Mouse (Mus musculus): ENCODE results near the gene Glrx3.

Gene Glrx3

DNA sequence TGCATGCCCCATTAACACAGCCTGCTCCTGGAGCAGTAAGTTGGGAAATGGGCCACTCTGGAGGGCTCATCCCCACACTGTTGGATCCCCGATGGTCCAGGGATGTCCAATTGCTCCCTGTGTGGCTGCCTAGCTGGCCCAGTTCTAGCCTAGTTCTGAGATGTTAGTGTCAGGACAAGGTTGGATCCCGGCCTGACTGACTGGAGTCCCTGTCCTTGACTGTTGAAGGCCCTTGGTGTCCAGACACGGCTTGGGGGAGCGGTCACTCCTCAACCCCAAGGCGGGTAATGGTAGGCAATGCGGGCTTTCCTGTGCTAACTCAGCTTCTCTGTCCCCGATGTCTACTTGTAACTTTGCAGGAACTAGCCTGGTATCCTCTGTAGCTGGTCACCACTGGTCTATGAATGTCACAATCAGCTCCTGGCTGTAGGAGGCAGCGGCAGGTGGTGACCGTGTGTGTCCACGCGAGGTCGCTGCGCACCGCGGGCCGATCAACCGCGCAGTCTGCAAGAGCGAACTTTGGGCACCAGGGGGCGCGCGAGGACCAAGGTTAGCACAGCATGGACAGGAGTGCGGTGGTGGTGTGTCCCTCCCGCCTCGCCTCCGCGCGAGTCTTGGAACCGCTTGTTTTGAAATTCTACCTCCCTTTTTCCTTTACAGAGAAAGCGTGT is 40.7 kb downstream of the Glrx3 start:
- peak; percentile 83 to 89 for DNase-seq

DNA sequence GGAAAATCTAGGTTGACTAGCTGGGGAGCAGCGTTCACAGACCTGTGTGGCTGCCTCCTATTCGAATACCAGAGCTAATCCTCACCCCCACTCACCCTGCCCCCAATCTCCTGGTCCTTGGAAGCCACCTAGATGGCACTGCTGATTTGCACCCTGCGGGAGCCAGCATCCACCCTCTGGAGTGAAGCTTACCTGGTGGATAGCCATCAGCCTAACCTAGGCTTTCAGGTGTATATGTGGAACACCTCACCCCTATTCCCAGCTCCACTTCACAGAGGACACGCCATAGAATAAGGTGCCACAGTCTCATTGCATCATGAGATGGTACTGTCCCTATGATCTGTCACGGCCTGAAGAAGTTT is 41.2 kb downstream of the Glrx3 start:
- no peak for DNase-seq

DNA sequence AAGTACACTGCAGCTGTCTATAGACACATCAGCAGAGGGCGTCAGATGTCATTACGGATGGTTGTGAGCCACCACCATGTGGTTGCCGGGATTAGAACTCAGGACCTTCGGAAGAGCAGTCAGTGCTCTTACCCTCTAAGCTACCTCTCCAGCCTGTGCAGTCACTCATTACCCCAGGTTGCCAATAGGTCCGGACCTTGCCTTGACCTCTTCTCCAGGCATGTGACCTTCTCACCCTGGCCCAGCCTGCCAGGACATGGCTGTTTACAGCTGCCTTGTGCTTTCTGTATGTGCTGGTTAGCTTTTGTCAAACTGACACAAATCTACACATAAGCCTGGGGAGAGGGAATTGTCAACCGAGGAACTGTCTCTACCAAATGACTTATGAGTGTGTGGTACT is 43.4 kb downstream of the Glrx3 start:
- DNase-seq, result no peak

DNA sequence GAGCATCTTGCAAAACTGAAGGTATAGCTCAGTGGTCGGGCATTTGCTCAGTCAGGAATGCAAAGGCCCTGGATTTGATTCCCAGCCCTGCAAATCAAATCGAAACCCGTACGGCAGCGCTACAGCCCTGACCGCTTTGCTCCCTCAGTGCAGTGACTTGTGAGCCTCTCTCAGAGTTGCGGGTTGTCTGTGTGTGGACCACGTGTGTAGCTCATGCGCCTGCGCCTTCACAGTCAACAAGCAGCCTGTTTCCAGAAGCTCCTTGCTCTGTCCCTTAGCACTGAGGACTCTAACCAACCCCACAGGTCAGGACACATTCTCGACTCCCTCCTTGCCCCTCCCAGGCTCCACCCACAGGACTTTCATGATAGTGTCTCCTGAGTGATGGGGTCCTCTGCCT is 46.6 kb downstream of the Glrx3 start:
- no peak for DNase-seq

DNA sequence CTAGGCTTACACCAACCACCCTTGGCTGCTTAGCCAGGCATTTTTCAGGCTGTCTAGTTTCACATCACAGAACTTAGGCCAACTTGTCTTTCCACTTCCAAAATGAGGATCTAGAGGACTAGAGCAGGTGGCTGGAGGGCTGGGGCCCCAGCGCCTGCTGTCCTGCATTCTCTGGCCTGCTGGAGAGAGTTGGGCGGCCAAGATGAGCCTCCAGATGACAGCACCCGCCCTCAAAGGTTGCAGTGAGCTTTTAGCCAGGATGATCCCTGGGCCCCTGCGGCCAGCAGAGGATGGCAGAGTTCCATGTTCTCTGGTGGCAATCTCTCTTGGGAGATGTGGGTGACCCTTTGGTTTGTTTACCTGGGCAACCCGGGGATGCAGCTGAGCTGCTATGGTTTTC is 51.0 kb downstream of the Glrx3 start:
- DNase-seq, result no peak

DNA sequence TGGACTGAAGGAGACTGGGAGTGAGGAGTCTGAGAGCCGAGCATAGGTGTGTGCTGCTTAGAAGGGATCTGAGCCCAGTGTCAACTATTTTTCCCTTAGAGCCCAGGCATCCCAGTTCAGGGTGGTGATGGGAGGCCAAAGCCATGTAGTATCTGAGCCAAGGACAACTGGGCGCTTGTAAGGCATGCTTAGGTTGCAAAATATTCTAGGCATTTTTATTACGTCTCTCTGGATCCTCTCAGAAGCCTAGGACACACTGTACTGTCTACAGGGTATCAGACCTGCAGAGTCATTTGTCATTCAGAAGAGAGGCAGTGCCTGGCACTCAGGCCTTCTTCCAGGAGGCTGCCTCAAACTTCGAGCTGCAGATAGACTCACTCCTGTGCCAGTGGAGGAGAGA is 53.3 kb downstream of the Glrx3 start:
- no peak for DNase-seq

DNA sequence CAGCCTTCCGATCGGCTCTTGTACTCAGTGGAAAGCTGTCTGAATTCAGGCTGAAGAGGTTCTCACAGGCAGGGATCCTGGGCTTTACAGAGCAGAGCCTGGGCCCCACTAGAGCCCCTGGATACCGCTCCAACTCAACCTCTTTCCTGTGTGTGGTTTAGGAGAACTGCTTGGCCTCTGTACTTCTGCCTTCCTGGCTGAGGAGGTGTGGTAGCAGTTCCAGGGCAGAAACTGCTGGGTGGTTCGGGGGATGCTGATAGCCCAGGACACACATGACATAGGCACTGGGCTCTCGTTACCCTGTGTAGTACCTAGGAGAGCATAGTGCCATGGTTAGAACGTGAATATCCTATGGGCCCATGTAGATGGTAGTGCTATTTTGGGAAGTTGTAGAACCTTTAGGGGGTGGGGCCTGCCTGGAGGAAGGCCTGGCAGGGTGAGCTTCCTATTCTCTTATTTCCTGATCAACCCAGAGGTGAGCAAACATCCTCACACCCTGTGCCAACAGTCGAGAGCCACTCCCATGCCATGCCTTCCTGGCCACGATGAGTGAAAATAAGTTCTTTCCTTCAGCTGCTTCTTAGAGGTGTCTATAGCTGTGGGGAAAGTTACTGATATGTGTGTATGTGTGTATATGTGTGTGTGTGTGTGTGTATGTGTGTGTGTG is 55.0 kb downstream of the Glrx3 start:
- DNase-seq, result no peak

DNA sequence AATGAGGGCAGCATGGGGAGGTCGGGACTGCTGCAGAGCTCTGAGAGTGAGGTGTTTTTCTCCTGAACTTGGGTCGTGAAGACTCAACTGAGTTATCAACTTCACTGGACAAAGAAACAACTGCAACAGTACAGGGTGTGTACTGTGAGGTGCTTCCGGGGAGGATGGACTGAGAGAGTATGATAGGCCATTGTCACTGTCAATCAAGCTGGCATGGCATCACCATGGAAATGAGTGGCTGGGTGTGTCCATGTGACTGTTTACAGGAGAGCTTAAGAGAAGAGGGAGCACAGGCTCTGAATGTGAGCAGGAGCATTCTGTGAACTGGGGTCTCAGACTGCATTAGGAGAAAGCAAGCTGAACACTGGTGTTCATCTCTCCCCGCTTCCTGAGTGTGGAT is 61.3 kb downstream of the Glrx3 start:
- no peak for DNase-seq

DNA sequence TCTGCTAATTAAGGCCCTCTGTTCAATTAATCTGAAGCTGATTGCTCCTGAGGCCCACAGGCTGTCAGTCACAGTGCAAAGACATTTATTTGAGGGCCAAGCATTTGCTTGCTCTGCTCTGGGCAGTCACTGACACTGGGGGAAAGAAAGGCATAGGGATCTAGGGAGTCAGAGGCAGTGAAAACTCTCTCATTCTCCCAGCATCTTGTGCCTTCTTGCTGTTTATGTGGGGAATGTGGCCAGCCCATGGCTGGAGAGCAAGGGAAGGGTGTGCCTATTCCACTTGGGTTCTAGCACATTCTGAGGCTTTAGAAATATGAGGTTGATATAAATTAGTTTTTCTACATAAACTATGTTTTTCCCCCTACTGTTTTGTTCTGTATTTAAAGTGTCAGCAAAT is 80.2 kb downstream of the Glrx3 start:
- DNase-seq, result no peak

DNA sequence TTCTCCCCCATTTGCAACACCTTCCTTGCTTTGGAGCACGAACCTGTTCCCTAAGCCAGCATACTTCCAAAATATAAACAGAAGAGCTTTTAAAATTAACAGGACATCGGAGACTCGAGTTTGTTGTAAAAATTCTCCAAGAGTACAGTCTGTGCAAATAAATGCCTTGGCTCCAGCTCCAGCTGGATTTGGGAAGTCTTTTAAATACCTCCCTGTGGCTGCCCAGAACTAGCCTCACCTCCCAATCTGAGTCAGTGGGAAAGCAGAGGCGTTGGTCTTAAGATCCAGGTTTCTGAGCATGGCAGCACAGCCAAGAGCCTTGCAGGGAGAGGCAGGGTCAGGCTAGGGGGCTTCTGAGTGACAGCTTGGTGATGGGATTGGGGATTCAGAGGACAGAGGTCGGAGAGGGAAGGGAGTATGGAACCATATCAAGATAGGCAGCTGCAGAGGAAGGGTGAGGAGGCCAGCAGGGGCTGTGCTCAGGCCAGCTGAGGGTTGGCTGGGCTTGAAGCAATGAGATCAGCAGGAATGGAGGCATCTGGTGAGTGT is 80.7 kb downstream of the Glrx3 start:
- DNase-seq, result peak in 1 of 2 experiments; percentile 11
